Mouse (Mus musculus) liver, adult 2 months (tissue): ENCODE results near the gene Pcyox1. TPM values are rescaled to one million over a fixed set of nuclear protein-coding genes. Genes with fewer than 3 reads are reported as not detected.
"Not testable (repeated sequence)": the region's sequence is repeated elsewhere in the genome, so short reads cannot be mapped to it uniquely, and the experiment has no call there.

ENCODE experiments used
- DNase-seq: peaks from one replicate; pipeline ENCODE4 v3.0.0-alpha.2; 2011; ENCODE audit warnings: low read depth, low spot score; ENCODE audit errors: extremely low read depth
- H3K27ac ChIP-seq: fragments of 200-500 bp; replicated peaks from 2 replicates; pipeline ENCODE4 v1.5.1; 2012; ENCODE audit warnings: low read depth, mild to moderate bottlenecking, control low read depth, inconsistent platforms, low read length; ENCODE audit not compliant: insufficient read depth
- H3K27me3 ChIP-seq: fragments of 200-500 bp; 2 replicates; pipeline ENCODE4 v1.6.1; 2012; ENCODE audit warnings: mild to moderate bottlenecking, moderate library complexity, low read length, inconsistent platforms; ENCODE audit not compliant: control insufficient read depth, insufficient read depth
- H3K36me3 ChIP-seq: fragments of 200-500 bp; 2 replicates; pipeline ENCODE4 v1.6.1; 2012; ENCODE audit warnings: low read length, inconsistent platforms; ENCODE audit not compliant: control insufficient read depth, insufficient read depth
- H3K4me1 ChIP-seq: fragments of 200-500 bp; 2 replicates; pipeline ENCODE4 v1.6.1; 2011; ENCODE audit warnings: low read length; ENCODE audit not compliant: control insufficient read depth, insufficient read depth
- H3K4me3 ChIP-seq: fragments of 200-500 bp; 2 replicates; pipeline ENCODE4 v1.5.1; 2011; ENCODE audit warnings: low read depth, mild to moderate bottlenecking, control low read depth, low read length, moderate library complexity; ENCODE audit not compliant: insufficient read depth
- H3K79me2 ChIP-seq: fragments of 200-500 bp; 2 replicates; pipeline ENCODE4 v1.6.1; 2012; ENCODE audit warnings: inconsistent platforms, mild to moderate bottlenecking, low read length, moderate library complexity; ENCODE audit not compliant: control insufficient read depth, insufficient read depth
- H3K9ac ChIP-seq: fragments of 200-500 bp; 2 replicates; pipeline ENCODE4 v1.6.1; 2012; ENCODE audit warnings: low read depth, mild to moderate bottlenecking, control low read depth, inconsistent platforms, low read length
- CTCF ChIP-seq: fragments of 200-500 bp; IDR thresholded peaks from 2 replicates; pipeline ENCODE4 v1.5.1; 2011; ENCODE audit warnings: low read depth, low read length, control low read depth
- POLR2A ChIP-seq: fragments of 200-500 bp; IDR thresholded peaks from 2 replicates; pipeline ENCODE4 v1.6.1; 2011; ENCODE audit warnings: low read length, control low read depth; ENCODE audit not compliant: insufficient read depth; ENCODE audit errors: extremely low read depth
- WGBS: fragments of 180-500 bp; shearing (Covaris S2); methylation state at CpG from one replicate; pipeline ENCODE4 v1.1.7; 2018; 5-methylcytosine and 5-hydroxymethylcytosine counted together
- polyA plus RNA-seq: library from polyadenylated mRNA; depleted of rRNA; stranded (reverse); fragments of >200 nt; gene quantifications from 2 replicates; pipeline ENCODE4 v1.2.3, GENCODE M21; 2012; rRNA removed
- total RNA-seq: library from RNA; depleted of rRNA; stranded (reverse); fragments of >200 nt; gene quantifications from 2 replicates; pipeline ENCODE4 v1.2.3, GENCODE M21; 2014; rRNA removed

Gene Pcyox1
- total and polyA plus RNA-seq, 2 experiments: 60.4 to 102 TPM

GRCm38 (mm10) chr6:86354948-86355347 is 42.0 kb downstream of the Pcyox1 start:
- H3K4me1 ChIP-seq: no peaks in the 10 kb centered on the region
- no peak overlapping the region for H3K9ac ChIP-seq
- no peaks in the 10 kb centered on the region for H3K27me3 ChIP-seq
- H3K36me3 ChIP-seq: no peaks in the 10 kb centered on the region
- peak; percentile 14; the same call in 1 of the 2 replicates for TF ChIP-seq CTCF
- TF ChIP-seq POLR2A: no peak
- H3K79me2 ChIP-seq: no peaks in the 10 kb centered on the region
- no peak overlapping the region for H3K27ac ChIP-seq
- DNase-seq: no peak
- H3K4me3 ChIP-seq: no peak overlapping the region
- 91% methylated on average over 3 of the region's 3 CpGs for WGBS

GRCm38 (mm10) chr6:86349257-86349656 is 47.7 kb downstream of the Pcyox1 start:
- H3K79me2 ChIP-seq: no peaks in the 10 kb centered on the region
- no peak overlapping the region for H3K4me3 ChIP-seq
- H3K27ac ChIP-seq: no peak overlapping the region
- no peaks in the 10 kb centered on the region for H3K36me3 ChIP-seq
- 27% methylated on average over 7 of the region's 7 CpGs for WGBS
- no peak overlapping the region for H3K9ac ChIP-seq
- DNase-seq: peak; percentile 64
- TF ChIP-seq POLR2A (no peak), CTCF (peak; percentile 62)
- H3K4me1 ChIP-seq: no peaks in the 10 kb centered on the region
- H3K27me3 ChIP-seq: no peaks in the 10 kb centered on the region

DNA sequence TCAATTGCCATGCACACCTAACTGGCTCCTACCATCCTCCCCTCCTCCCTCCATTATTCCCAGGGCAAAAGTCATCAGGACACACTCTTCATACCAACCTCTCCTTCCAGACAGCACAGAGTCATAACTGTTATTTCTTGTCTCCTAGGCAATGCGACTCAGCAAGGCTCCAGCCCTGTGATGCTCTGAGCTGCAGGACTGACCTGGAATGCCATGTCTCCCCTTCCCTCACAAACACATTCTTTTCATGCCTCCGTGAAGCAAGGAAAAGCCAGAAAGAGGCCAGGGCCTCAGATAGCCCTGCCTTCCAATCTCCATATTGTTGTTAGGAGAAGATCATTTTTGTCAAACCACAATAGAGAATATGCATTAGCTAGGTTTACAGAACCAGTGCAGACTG is 50.9 kb downstream of the Pcyox1 start:
- no peak for TF ChIP-seq CTCF
- TF ChIP-seq POLR2A: no peak
- 71% methylated on average over 2 of the region's 2 CpGs for WGBS
- no peaks in the 10 kb centered on the region for H3K4me1 ChIP-seq

GRCm38 (mm10) chr6:86343656-86344055 is 53.3 kb downstream of the Pcyox1 start:
- no peak for DNase-seq
- no peaks in the 10 kb centered on the region for H3K27me3 ChIP-seq
- no peaks in the 10 kb centered on the region for H3K79me2 ChIP-seq
- H3K4me1 ChIP-seq: no peaks in the 10 kb centered on the region
- H3K36me3 ChIP-seq: no peaks in the 10 kb centered on the region
- no peak overlapping the region for H3K4me3 ChIP-seq
- no peak for TF ChIP-seq POLR2A
- no peak for TF ChIP-seq CTCF
- WGBS: 30% methylated on average over 7 of the region's 7 CpGs
- no peak overlapping the region for H3K9ac ChIP-seq
- H3K27ac ChIP-seq: no peak overlapping the region

More for the DNA sequence above, 50.9 kb downstream of the Pcyox1 start:
- Histone ChIP-seq H3K4me3 (no peak overlapping the region), H3K9ac (no peak overlapping the region), H3K36me3 (no peaks in the 10 kb centered on the region), H3K27me3 (no peaks in the 10 kb centered on the region), H3K27ac (no peak overlapping the region), H3K79me2 (no peaks in the 10 kb centered on the region)
- DNase-seq: no peak

GRCm38 (mm10) chr6:86336340-86336739 is 60.6 kb downstream of the Pcyox1 start:
- not testable (repeated sequence) for H3K9ac ChIP-seq, H3K36me3 ChIP-seq, H3K79me2 ChIP-seq, H3K27me3 ChIP-seq, H3K4me3 ChIP-seq, DNase-seq, H3K4me1 ChIP-seq, H3K27ac ChIP-seq
- WGBS: 87% methylated on average over 4 of the region's 4 CpGs

Other genes starting within 250 kb of the Pcyox1 start
- 6.3 and 8.5 TPM in 2 replicates for gene Tgfa, start 201.9 kb downstream of the Pcyox1 start, total RNA-seq
- 13.3 and 14.3 TPM in 2 replicates for gene Tgfa, start 201.9 kb downstream of the Pcyox1 start, polyA plus RNA-seq
- 77.9 and 83.2 TPM in 2 replicates for gene Fam136a, start 31.5 kb downstream of the Pcyox1 start, total RNA-seq
- 40.1 and 41.8 TPM in 2 replicates for gene Fam136a, start 31.5 kb downstream of the Pcyox1 start, polyA plus RNA-seq
- gene Snrpg, start 25.9 kb downstream of the Pcyox1 start, total RNA-seq: 12.6 and 18.5 TPM in 2 replicates
- gene Snrpg, start 25.9 kb downstream of the Pcyox1 start, polyA plus RNA-seq: 25.9 and 37.9 TPM in 2 replicates
- 10.9 and 13.6 TPM in 2 replicates for gene Tia1, start 7.1 kb upstream of the Pcyox1 start, total RNA-seq
- 2.7 and 4.0 TPM in 2 replicates for gene Tia1, start 7.1 kb upstream of the Pcyox1 start, polyA plus RNA-seq
- 0.83 TPM in 1 of 2 replicates, not detected in the other for gene Gm44790, start 29.5 kb upstream of the Pcyox1 start, total RNA-seq
- 1.5 and 4.0 TPM in 2 replicates for gene Gm44790, start 29.5 kb upstream of the Pcyox1 start, polyA plus RNA-seq
- gene C87436, start 41.2 kb upstream of the Pcyox1 start, total RNA-seq: 10.1 and 10.2 TPM in 2 replicates
- 7.6 and 7.8 TPM in 2 replicates for gene C87436, start 41.2 kb upstream of the Pcyox1 start, polyA plus RNA-seq
- gene Pcbp1, start 129.2 kb upstream of the Pcyox1 start, total RNA-seq: 38.2 and 59.7 TPM in 2 replicates
- gene Pcbp1, start 129.2 kb upstream of the Pcyox1 start, polyA plus RNA-seq: 119 and 138 TPM in 2 replicates
- not detected in 2 replicates for gene Asprv1, start 231.0 kb upstream of the Pcyox1 start, total RNA-seq
- gene Asprv1, start 231.0 kb upstream of the Pcyox1 start, polyA plus RNA-seq: 0.07 and 0.10 TPM in 2 replicates